Mouse (Mus musculus) liver, adult (tissue): ENCODE results near the gene Gm20854.
"Not testable (repeated sequence)": the region's sequence is repeated elsewhere in the genome, so short reads cannot be mapped to it uniquely, and the experiment has no call there.

Source experiments
- GATA4 ChIP-seq: IDR thresholded peaks from 2 replicates; pipeline ENCODE4 v1.6.1; 2014; ENCODE audit warnings: mild to moderate bottlenecking, low read length; ENCODE audit not compliant: insufficient replicate concordance

The Gm20854 gene

DNA sequence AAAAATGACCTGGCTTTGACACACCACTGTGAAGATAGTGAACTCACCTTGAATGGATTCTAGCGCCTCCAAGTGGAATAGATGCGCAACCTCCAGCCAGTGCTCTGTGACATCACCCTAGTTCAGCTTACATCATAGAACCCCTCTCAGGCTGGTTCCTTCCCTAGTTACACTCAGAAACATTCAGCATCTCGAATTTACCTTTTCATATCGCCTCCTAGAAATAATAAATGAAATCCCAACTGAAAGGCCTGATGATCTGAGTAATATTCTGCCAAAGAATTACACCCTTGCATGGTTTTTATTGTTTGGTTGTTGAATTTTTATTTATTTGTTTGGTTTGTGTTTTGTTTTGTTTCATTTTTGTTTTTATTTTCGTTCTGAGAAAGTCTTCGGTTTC, at the start of gene Gm20854:
Gm20854 (minus strand) TSS at position 101 of the 400 bp plus-strand sequence.
- TF ChIP-seq GATA4, result not testable (repeated sequence)
